Mouse (Mus musculus) retina, embryonic 14.5 days (tissue): ENCODE measurements around the gene Nupl2.

Experiments
- DNase-seq: peaks from one replicate; pipeline ENCODE4 v3.0.0-alpha.2; 2015; ENCODE audit warnings: low spot score

The Nupl2 gene

DNA sequence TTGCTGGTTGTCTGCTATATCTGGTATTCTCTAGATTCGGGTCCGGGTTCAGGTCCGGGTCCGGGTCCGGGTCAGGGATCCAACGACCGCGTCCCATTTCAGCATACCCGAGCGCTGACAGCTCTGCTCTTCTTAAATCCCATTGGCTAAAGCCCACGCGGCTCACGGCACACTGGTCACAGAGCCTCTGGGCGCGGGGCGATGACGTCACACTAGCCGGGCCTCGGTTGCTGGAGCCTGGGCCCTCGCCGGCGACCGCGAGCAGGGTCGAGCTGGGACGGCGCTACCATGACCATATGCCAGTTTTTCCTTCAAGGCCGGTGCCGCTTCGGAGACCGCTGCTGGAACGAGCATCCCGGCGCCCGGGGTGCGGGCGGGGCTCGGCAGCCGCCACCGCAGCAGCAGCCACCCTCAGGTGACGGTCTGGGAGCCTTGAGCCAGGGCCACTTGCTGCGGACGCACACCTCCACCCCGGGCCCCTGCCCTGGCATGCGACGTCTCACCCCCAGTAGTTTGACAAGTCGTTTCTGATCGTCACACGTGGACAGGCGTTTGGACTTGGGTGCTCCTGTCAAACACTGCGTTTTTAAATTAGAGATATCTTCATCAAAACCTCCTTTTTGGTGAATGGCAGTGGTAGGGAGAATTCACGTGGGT is at the start of gene Nupl2:
Gene Nupl2, plus strand, starts transcription at position 175 of the 657 bp plus-strand sequence.
- peak; percentile 97 for DNase-seq

DNA sequence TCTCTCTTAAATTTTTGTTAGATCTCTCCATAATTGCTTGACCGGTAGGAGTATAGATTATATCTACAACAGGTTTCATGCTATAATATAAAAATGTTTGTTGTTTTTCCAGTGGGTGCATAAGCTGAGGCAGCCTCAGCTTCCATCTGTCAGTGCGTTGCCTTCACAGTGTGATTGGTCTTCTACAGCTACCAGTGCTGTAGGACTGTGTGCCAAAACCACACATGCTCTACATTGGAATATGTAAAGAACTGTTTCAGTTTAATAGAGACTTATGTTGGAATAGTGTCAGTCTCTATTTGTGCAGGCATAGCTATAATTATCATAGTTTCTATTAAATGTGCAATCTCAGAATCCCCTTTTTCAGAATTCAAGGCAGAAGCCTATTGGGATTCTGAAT is 42.5 kb upstream of the Nupl2 start:
- no peak for DNase-seq

DNA sequence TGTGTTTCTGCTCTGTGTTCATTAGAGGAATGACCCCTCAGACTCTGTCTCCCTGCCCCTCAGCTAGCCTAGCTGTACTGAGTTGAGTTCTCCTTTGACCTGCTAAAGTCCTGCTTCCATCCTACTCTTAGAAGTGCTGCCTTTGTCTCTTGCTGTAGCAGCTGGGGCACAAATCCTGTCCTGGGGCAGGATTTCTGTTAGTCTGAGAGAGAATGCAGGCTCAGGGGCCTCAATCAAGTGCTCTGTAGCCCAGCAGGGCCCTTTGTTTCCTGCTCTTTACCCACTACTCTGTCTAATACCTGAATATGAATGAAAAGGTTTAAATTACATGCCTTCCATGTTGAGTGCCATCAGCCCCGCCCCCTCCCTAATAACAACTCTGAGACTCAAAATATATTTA is 40.6 kb upstream of the Nupl2 start:
- DNase-seq, result no peak

DNA sequence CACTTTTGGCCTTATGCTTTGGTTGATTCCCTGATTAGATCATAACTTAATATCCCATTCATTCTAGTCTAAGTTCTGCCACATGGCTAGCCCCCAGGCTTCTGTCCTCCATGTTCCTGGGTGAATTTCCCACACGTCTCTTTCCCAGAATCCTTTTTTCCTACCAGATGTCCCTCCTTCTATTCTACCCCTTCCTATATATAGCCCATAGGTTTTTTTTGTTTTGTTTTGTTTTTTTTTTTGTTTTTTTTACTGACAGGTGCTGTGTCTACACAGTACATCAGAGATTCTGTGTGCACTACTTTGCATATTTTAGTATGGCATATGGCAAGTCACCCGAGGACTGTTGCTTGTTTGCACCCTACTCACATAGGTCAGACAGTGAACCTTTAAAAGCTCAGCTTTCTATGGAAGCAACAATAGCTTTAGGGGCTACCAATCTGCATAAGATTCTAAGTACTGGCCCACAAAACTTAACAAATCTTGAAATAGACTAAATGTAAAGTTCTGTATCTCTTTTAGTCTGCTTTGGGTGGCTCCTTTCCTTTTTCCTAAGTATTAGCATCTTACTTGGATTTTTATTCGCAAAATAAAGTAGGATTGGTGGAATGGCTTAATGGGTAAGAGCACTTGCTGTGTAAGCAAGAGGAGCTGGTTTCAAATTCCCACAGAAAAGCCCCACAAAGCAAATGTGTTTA is 40.0 kb upstream of the Nupl2 start:
- DNase-seq, result no peak

DNA sequence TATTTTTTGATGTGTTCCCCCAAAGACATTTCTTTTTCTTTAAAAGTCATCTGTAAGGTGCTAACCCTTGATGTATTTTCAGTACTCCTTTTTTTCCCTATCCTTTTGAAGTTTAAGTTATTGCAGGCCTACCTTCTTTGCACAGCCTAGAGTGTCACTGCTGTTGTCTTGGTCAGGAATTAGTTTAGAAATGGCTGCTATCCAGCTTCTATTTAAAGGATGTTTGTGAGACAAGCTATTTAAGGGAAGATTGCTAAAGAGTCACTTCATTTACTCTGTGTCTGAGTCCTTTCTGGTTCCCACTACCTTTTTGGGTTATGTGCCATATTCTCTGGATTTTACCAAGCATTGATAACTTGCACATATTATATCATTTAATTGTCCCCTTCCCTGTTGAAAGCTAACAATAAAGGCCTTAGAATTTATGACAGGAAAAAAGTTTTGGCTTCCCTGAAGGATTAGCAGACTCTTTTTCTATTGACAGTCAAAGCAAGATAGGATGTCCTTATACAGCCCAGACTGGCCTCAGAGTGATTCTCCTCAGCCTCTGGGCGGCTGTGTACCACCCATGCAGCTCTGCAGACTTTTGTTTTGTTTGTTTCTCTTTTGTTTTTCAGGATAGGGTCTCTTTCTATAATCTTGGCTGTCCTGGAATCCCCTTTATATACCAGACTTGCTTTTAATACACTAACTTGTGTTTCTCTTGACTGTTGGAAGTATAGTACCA is 38.7 kb upstream of the Nupl2 start:
- DNase-seq, result no peak

DNA sequence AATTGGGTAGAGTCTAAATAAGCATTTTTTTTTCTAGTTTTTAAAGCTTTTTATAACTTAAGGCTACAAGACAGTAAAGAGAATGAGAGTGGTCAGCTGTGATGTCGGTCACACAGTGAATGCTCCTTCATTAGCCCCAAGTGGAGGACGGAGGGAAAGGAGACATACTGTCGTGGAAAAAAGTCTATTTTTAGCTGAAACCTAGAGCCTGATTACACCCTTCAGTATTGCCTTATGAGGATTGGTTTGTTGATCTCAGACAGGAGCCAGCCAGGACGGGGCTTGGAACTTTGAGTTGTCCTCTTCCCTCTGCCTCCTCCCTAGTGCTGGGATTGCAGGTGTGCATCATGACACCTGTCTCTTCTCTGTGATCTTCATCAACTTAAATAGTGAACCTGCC is 37.8 kb upstream of the Nupl2 start:
- no peak for DNase-seq

DNA sequence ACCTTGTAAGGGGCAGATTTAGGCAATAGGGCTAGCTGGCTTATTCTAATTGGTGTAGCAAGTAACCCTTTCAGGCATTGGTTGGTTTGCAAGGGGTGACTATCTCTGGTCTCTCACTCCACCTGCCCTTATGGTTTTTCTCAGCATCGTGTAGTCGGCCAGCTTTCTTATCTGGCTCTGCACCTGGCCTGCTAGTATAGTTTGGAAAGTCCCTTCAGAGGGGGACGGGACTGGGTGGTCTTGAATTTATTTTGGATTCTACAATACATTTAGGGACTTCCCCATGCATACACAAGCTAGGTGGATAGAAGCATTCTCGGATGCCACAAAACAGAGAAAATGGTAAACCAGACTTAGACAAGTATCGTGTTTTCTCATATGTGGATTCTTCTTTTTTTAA is 17.8 kb upstream of the Nupl2 start:
- DNase-seq, result no peak

DNA sequence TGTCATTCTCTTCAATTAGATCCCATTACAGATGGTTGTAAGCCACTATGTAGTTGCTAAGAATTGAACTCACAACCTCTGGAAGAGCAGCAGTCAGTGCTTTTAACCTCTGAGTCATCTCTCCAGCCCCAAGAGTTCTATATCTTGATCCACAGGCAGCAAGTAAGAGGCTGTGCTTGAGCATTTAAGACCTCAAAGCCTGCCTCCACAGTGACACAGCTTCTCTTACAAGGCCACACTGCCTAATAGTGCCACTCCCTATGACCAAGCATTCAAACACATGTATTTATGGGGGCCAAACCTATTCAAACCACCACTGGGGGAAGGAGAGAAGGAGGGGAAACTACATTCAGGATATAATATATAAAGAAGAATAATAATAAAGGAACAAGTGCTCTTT is 12.6 kb upstream of the Nupl2 start:
- DNase-seq, result no peak

DNA sequence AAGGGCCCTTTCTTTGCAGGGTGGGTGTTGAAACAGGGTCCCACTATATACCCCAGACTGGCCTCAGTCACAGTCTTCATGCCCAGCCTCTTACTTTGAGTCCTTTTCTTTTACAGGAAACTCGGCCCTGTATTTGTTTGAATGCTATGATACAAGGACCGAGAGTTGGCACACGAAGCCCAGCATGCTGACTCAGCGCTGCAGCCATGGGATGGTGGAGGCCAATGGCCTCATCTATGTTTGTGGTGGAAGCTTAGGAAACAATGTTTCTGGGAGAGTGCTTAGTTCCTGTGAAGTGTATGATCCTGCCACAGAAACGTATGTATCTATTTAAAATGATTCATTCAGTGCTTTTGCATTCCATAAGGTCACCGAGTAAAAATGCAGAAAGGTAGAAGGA is 8.0 kb upstream of the Nupl2 start:
- DNase-seq, result no peak

DNA sequence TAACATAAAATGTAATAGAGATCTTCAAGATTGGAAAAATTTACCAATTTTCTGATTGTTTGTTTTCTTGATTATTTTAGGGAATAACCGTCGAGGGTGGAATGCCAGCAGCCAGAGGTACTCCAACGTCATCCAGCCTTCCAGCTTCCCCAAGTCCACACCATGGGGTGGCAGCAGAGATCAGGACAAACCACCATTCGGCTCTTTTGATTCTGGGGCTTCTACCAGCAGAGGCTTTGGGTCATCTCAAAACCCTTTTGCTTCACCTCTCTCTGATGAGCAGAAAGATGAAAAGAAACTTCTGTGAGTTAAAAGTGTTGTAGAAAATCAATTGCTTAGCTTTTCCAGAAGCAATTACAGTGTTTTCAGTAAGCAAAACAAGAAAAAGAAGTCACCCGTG is 2.5 kb downstream of the Nupl2 start:
- peak; percentile 38 for DNase-seq

DNA sequence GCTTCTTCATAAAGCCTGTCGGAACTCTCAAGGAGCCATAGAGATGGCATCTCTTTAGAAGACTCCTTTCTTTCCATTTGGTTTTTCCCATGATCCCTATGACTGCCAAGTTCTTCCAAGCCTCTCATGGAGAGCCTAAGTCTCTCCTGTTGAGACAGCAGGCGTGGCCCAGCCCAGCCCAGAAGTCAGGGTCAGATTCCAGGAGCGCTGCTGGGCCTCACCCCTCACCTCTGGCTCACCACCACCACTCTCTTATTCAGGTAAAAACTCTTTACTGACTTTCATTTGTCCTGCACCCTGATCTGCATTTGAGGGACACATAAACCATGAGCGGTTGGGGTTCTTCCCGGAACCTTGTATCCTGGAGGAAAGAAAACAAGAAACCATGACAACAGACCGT is 5.1 kb downstream of the Nupl2 start:
- no peak for DNase-seq

DNA sequence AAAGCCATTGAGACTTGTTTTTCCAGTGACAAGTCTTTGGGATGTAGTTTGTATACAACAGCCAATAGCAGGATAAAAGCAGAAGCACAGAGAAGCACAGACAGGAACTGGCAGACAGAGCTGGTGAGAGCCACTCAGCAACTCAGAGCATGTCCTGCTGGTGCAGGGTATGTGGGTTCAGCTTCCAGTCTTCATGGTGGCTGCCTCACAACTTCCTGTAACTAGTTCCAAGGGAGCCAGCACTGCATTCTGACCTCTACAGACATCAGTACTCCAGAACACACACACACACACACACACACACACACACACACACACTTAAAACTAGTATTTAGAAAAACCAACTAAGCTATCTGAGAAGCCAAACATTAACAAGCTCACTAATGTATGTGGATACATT is 7.3 kb downstream of the Nupl2 start:
- no peak for DNase-seq

DNA sequence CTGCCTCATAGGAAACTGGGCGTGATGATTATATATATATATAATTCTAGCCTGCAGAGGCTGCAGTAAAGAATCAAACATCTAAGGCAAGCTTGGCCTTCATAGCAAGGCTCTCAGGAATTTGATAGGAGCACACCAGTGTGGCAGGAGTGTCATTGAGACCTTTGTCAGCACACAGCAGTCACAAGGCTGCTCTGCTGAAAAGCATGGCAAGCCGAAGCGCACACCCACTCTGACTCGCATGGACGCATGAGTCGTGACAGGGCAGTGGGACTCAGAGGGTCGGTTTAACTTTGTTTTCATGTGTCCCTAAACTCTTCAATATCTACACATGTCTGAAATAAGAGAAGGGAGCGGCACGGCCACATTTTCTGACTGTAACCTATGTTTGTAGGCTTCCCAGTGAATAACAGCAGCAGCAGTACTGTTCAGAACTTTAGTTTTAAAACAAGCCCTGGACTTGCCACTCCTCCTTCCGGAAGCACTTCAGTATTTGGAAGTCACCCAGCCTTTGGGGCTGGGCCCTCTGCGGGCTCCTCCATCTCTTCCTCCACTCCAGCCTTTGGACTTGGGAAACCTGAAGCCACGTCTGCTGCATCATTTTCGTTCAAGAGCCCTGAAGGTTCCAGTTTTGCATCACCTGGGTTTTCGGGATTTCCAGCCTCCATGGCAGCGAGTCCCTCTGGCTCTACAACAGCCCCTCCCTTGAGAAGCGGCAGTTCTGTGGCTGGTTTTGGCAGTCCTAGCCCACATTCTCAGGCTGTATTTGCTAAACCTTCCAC is 16.9 kb downstream of the Nupl2 start:
- DNase-seq, result no peak

DNA sequence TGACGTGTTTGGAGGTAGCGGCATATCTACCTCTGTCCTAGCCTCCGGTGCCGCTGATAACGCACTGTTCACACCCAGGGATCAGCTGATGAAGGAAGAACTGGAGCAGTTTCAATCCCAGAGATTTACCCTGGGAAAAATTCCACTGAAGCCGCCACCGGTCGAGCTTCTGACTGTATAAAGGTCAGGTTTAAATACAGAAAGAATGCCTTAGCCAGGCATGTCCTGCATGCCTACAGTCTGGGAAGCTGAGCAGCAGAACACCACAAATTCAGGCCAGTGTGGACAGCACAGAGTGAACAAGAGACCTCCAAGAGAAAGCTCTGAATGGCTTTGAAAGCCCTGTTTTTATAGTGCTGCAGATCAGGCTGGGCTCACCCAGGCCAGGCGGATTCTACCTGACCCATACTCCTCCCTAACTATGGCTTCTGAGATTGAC is 17.6 kb downstream of the Nupl2 start:
- DNase-seq, result no peak

DNA sequence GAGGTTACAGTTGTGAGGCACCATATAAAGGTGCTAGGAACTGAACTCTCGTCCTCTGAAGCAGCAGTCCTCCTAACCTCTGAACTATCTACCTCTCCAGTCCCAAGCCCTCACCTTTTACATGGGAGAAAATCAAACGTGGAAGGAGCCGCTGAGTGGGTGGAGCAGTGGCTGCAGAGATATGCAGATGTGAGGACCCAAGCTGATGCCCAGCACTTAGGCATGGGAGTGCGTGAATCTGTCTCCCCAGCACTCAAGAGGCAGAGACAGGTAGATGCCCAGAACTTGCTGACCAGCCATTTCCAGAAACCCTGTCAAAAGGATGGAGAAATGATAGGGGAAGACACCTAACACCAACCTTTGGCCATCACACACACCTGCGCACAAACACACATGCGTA is 18.3 kb downstream of the Nupl2 start:
- no peak for DNase-seq

DNA sequence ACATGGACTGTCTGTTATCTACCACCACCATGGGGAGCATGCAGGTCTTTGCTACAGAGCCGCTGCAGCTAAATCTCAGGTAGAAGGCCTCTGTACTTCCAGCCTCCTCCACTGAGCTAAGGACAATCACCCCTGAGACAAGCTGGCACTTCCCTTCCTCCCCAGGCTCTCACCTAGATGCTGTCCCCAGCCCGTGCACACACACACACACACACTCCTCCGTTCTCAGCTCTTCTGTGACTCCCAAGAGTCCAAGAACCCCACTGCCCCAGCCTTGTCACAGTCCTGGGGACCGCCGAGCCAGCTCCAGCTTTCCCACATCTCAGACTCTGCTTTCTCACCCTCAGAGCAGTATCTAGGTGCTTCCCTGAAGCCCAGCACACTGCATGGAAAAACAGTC is 19.2 kb downstream of the Nupl2 start:
- DNase-seq, result no peak

DNA sequence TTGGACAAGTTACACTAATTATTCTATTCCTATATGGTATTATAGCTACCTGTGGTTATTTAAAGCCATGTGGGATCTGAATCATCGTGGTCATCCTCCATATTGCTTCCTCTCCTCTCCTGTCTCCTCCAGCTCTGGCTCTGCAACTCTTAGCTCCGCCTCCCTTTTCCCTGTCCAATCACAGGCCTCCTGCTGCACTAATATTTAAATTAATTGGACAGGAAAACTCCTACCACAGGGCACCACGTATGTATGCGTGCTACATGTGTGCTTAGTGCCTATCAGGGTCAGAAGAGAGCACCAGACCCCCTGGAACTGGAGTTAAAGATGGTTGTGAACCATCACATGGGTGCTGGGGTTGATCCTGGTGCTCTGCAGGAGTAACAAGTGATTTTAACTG is 23.7 kb downstream of the Nupl2 start:
- DNase-seq, result no peak

DNA sequence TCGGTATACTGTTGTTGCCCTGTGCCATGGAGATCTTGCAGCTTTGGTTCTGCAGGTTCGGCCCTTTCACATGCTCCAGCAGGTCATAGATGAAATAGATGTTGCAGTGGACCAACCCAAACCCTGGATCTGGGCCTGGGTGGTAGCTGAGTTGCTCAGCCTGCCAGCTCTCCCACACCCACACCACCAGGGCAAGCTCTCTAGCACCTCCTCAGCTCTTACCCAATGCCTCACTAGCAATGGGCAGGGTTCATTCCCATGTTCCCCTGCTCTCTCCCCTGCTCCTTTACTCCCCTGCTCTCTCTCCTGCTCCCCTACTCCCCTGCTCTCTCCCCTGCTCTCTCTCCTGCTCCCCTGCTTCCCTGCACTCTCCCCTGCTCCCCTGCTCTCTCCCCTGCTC is 27.1 kb downstream of the Nupl2 start:
- no peak for DNase-seq

DNA sequence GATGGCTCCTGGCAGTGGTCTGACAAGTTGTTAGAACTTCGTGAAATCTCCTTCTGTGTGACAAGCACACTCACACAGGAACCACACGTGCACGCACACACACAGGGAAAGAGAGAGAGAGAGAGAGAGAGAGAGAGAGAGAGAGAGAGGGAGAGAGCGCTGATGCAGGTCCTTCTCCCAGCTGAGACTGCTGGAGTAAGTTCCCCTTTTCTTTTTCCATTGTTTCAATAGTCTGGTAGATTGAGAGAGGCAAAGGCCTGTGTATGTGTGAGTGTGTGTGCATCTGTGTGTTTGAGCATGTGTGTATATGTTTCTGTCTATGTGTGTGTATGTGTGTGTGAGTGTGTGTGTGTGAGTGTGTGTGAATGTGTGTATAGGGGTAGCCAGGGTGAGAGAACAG is 36.2 kb downstream of the Nupl2 start:
- no peak for DNase-seq

DNA sequence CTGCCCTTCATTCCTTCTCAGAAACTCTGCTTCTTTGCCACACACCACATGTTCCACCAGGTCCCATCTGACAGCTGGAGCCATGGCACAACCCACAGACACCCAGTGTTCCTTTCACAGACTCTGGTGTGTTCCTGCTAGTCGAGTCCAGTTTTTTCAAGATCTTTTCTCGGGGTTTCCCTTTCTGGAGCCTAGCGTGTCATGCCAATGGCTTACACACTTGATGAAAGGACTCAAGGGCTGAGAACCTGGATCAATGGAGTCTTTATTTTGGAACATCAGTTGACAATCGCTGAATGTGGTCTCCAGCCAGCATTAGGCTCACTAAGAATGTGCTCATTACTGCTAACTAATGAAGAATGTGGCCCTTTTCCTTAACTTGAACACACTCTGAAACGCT is 37.7 kb downstream of the Nupl2 start:
- DNase-seq, result no peak

DNA sequence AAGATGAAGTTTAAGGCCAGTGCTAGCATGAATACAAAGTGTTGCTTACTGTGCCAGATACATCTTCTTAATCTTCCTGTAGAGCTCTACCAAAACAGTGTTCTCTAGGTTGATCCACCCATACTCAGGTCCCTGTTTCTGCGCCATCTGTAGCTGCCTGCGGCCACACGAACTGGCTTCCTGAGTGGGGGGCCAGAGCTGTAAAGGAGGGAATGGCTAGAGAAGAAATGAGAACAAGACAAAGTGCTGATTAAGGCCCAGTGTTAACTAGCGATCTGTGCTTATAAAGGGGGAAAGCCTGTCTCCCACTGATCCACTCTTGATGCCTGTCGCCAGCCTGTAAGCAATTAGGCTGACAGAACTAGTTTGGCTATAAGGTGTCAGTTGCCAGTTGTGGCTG is 38.5 kb downstream of the Nupl2 start:
- no peak for DNase-seq

DNA sequence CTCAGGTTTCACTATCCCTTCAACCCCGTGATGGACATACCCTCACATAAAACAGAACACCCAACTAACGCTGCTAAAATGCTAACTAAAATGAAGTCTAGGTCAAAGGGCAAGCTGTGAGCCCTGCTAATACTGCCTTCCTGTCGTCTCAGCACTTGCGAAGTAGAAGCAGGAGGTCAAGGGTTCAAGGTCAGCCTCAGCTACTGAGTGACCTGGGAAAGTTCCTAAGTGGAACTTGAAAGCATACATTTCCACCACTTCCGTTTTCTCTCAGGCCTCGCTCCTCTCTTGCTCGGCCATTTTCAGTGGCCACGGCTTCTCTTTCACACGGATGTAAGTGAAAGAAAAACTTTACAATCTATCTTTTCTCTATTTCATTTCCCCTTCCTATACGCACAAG is 43.2 kb downstream of the Nupl2 start:
- DNase-seq, result no peak

DNA sequence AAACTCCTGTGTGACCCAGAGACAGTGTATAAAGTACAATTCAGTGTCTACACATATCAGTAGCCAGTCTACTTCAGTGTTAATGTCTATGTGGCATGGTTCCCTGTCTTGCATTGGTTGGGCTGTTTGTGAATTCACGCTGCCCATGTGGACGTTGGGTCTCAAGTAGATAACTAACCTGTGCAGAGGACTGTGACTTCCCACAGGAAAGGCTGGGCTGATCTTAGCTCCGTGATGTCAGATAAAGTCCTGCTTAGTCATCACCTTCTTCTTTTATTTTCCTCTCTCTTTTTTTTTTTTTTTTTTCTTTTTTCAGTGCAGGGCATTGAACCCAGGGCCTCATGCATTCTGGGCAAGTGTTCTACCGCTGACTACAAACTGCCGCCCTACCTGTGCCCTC is 43.7 kb downstream of the Nupl2 start:
- no peak for DNase-seq
